Mouse (Mus musculus): ENCODE data around the gene Bcl2l12.

GRCm38 (mm10) chr7:44970231-44970691 is 28.3 kb downstream of the Bcl2l12 start:
- TF ChIP-seq CTCF (IDR thresholded peaks at IDR 0.05; ENCODE audit: low read depth) (no peak), EP300 (IDR thresholded peaks at IDR 0.05; ENCODE audit: low read depth) (no peak)
